Mouse (Mus musculus) cerebellum, adult 11 months (tissue): ENCODE data around the gene Arhgap21.
A peak's percentile ranks its signal among the peaks of the same experiment; 100 is the strongest.

Experiments used
- DNase-seq: peaks from one replicate; pipeline ENCODE4 v3.0.0; 2022

The Arhgap21 gene

DNA sequence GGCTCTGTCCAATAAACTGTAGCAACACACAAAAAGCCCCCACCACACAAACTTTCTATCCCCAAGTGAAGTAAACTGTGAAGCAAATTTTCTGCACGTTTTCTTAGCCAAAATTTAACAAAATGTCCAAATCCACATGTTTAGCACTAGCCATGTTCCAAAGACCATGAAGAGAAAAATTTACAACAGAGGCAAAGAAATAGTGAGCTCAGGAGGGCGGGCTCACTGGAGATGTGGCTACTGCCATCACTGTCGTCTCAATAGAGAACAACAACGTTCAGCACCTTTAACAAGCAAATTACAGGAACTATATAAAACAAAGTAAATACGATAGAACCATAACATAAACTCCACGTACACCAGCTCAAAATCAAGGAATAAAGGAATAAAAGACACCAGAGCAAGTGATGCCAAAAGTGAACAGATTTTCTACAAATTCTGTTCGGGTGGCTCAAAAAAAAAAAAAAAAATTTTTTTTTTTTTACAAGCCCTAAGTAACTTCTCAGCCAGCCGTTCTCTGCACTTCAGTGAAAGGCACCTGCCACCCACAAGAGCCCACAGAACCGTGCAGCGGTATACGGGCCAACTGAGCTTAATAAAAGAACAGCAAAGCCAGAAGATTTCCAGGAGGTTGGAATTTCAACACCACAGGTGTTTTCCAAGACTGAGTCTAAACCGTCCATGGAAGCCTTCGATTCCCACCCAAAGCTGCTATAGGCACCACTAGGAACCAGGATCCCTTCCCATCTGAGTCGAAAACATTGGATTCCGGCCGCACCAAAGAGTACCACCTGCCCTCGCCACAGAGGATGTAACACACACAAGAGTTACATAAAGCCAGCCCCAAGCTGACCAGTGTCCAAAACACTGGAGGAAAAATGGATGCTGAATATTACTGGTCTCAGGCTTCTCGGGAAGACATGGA, 2.2 kb downstream of the Arhgap21 start:
- peak; percentile 59 for DNase-seq

- no peak for DNase-seq
These were observed 3.3 kb downstream of the Arhgap21 start for GRCm38 (mm10) chr2:20965361-20965760.

DNA sequence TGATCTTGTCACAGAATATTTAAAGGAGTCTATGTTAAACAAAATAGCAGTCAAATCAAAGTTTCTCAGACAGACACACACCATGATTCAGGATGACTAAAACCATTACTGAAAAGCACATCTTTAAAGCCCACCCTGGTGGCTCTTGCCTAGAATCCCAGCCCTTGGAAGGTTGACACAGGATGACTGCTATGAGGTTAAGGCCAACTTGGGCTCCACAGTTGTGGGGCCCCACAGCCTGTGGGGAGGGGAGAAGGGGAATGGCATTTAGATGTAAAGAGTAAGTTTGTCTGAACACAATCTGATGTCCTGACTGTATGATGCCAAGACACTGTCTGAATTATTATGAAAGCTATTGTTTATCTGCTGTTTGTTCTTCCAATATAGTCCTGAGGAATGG, 4.2 kb downstream of the Arhgap21 start:
- no peak for DNase-seq

DNA sequence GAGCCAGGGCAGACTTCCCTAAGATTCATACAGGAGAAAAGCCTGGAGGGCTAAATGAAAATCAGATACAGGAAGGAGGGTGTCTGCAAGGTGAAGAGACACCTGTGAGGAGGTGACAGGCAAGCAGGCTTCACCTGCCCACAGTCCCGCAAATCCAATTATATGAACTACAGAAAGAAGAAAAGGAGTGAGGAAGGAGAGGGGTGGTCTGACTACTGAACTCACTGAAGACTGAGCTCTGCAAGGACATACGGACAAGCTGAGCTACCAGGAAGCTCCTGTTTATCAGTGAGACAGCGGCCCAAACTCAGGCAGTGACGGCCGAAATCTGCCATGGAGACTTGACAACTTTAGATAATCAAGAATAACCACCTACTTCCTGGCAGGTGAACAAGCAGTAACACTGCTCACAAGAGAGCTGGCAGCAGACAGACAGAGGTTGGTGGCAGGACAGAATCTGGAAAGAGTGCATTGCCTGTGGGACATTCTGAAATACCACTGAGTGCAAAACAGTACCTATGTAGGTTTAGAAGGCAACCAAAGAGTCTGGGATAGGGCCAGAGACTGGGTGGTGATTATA, 5.4 kb downstream of the Arhgap21 start:
- no peak for DNase-seq

GRCm38 (mm10) chr2:20962284-20962683, 6.4 kb downstream of the Arhgap21 start:
- DNase-seq = peak; percentile 87

DNA sequence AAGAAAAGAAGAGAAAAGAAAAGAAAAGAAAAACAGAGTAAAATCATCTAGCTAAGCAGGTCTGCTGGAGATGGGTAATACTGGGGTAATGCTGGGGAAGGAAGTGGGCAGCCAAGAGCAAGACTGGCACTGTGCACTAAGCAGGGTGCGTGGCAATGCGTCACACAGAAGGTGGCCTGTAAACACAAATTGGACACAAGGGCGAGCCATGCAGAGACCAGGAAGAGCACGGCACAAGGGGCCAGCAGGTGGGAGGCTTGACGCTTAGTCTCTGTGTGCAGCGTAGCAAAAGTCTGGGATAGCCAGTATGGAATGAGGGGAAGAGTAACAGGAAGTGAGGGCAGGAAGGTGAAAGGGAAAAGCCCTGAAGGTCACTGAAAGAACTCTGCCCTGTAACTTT, 6.9 kb downstream of the Arhgap21 start:
- peak; percentile 65 for DNase-seq

DNA sequence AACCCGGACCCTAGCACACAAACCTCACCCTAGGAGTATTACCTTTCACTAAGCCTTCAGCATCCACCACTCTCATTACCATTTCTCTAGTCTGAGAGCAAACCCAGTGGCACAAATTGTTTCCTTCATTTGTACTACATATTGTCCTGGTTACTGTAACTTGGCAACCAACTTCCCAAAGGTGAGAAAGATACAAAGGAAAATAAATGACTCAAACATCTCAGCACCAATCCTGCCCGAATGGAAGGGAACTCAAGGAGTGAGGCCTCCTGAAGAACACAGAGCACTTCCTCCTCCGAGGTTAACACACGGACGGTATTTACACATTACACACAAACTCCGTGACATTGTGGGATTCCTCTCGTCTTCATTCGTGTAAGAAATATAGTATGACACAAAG, 7.4 kb downstream of the Arhgap21 start:
- no peak for DNase-seq

GRCm38 (mm10) chr2:20960668-20961035, 8.0 kb downstream of the Arhgap21 start:
- no peak for DNase-seq

DNA sequence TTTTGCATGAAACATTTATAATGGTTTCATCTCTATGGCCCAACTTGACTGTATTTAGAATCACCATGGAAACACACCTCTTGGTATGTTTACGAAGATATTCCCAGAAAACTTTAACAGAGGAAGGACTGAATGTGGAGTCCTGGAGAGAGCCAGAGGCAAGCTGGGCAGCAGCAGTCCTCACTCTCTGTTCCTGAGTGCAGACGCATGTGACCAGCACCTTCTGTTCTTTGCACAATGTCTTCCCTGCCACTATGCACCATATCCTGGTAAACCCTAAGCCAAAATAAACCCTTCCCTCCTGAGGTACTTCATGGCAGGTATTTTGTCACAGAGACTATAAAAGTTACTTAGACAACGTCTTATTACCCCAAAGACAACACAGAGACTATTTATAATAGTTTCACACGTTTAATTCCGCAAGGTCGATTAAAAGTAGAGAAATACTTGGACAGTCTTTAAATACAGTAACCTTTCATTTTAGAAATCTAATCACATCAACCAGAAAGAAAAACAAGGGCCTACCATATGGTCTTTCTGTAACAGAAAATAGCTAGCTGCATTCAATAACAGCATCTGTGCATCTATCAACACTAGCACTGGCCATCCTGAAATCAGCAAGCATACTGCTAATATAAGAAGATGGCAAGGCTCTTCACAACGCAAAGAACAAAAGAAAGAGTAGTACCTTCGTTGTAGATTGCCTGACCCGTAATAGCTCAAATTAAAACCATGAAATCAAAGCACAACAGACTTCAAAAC, 8.6 kb downstream of the Arhgap21 start:
- no peak for DNase-seq

DNA sequence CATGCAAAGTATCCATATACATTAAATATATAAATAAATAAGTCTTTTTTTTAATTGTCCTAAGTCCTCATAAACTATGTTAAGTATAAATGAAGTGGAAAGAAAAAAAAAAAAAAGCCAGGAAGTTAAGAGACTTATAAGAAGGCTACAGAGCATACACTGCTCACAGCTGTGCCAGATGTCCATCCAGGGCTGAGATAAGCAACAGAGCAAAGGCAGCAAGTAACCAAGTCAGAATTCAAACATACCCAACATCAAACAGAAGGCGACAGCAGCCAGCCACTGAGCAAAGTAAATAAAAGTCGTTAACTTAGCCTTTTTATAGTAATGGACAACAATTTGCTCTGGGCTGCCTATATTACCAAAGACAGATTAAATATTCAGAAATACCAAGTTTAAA, 9.6 kb downstream of the Arhgap21 start:
- DNase-seq = no peak

GRCm38 (mm10) chr2:20957995-20958394, 10.7 kb downstream of the Arhgap21 start:
- no peak for DNase-seq

GRCm38 (mm10) chr2:20956716-20957115, 12.0 kb downstream of the Arhgap21 start:
- DNase-seq = no peak

DNA sequence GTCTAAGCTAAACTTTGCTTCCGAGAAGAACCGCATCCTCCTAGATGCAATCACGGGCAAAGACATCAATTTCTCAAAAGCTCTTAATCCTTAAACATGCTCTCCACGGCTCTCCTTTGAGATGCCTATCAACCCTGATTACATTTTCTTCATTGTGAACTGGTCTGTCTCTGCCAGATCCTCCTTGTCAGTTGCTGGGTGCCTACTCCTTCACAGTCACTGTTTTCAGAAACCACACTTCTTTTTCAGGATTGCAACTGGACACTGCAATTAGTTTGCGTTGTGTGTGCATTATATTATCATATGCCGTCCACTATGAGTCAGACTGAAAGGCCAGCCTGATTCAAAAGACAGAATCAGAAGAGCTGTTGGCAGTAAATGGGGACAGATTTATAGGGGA, 12.7 kb downstream of the Arhgap21 start:
- DNase-seq = no peak

GRCm38 (mm10) chr2:20955376-20955775, 13.3 kb downstream of the Arhgap21 start:
- DNase-seq = no peak

- no peak for DNase-seq
These were observed 16.0 kb downstream of the Arhgap21 start for GRCm38 (mm10) chr2:20952716-20953115.

- no peak for DNase-seq
These were observed 19.5 kb downstream of the Arhgap21 start for GRCm38 (mm10) chr2:20949168-20949567.

DNA sequence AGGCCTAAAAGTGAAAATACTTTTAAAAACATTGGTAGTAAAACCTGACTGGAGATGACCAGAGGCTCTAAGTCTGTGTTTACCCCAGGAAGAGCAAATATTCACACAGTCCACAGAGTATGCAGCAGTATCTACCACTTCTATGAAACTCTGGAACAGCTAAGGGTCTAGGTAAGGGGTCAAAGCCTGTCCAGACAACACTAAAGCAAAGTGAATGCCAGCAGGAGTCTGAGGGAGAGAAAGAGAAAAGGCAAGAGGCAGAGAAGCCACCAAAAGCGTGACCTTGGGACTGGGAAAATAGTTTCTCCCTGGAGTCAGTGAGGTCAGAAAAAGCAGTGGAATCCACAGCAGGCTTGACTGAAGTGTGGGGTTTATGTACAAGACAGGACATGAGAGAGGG, 21.6 kb downstream of the Arhgap21 start:
- no peak for DNase-seq

- DNase-seq = no peak
These were observed 23.1 kb downstream of the Arhgap21 start for GRCm38 (mm10) chr2:20945596-20945995.

DNA sequence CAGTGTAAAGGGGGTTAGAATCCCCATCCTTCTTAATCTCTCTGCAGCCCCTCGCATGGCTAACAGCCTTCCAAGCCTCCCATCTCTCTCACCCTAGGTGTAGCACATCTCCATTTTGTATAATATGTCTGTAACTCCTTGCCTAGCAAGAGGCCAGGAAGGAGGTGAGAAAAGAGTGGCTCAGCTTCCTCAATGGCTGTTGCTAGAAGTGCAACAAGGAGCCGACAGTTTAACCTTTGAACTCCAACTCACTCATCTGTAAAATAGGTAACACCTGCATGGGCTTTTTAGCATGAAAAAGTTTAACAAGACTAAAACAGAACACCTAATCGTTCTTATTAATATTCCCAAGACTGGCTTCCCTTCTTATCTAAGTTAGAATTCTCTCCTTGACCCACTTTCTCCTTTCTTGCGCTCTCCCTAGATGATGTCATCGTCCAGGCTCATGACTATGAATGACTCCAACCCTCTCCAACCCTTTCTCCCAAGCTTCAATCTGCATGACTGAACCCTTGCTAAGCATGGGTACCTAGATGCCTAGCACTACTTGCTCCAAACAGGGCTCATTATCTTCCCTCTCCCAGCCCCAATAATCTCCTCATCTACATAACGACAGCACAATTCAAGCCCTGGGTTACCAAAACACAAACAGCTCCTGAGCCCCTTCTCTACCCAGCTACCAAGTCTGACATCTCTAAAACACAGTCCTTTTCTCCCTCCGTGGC, 24.8 kb downstream of the Arhgap21 start:
- no peak for DNase-seq

DNA sequence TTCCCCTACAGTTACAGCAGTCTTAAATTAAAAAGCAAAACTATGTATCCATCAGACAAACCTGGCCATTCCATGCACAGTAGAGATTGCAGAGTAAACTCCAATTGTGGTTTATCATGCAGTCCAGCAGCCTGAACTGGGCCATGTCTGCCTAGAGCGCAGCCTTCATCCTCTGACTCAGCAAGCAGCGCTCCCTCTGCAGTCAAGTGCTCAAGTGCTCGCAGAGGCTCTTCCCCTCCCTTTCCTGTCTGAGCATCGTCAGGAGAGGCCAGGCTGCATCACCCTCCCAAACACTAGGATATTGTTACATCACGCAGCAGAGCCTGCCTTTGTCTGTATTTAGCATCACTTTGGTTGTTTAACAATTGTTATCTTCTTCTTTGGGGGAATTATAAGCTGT, 25.5 kb downstream of the Arhgap21 start:
- DNase-seq = no peak

GRCm38 (mm10) chr2:20942434-20943198, 26.1 kb downstream of the Arhgap21 start:
- DNase-seq = no peak

DNA sequence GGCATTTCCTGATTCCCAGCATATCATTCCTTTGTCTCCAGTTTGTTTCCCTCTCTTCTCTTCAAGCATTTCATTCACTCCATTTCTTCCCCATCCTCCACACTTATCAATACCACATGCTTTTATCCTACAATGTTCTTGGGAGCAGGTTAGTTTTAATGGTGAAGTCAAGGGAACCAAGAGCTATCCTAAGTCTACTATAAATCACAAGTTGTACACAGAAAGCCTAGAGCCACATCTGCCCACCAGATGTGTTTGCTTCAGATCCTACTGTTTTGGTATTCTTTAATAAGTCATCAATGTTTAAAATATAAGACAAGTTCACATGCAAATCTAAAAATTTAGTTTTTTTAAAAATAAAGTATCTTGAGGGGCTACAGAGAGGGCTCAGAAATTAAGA, 27.6 kb downstream of the Arhgap21 start:
- no peak for DNase-seq
